Comparison of ENCODE assay signal across 26 mouse cellular contexts in the genomic region with DNA sequence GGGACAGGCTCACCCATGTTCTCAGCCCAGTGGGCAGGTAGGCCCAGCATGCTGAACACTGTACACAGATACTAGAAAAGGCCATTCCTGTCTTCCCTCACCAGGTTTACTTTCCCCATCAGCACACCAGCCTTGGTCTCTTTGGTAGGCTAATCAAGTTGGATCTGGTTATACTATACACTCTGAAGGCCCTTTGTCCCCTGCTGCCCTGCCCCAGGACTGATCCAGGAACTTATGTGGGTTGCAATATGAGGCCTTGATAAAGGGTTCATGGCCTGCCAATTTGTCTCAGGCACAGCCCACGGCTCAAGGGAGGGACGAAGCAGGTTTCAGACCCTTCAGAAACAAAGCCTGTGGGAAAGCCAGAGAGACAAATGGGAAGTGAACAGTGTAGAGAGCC. TPM values are rescaled to one million over a fixed set of nuclear protein-coding genes. Genes with fewer than 3 reads are reported as not detected.
"Had no signal": no experiment of that assay in that cellular context is flagged by ENCODE, and none has a peak within 500 bp of the region (broad histone marks: within the 10 kb centered on the region; RNA-seq: fewer than 3 reads in every experiment).

No protein-coding gene starts in this region.

- H3K36me3 ChIP-seq: midbrain, embryonic 10.5 days; midbrain, embryonic 12.5 days; neural tube, embryonic 13.5 days; neural tube, embryonic 15.5 days; stomach, embryonic 15.5 days had no signal

- H3K4me3 ChIP-seq: midbrain, embryonic 10.5 days; midbrain, embryonic 12.5 days; myocyte; neural tube, embryonic 13.5 days; neural tube, embryonic 15.5 days; stomach, embryonic 15.5 days had no signal

- ATAC-seq: midbrain, embryonic 16.5 days had no signal

- H3K27ac ChIP-seq: midbrain, embryonic 10.5 days; midbrain, embryonic 12.5 days; neural tube, embryonic 13.5 days; neural tube, embryonic 15.5 days; stomach, embryonic 15.5 days had no signal

- H3K9ac ChIP-seq: lung, embryonic 14.5 days; midbrain, embryonic 12.5 days; neural tube, embryonic 13.5 days; neural tube, embryonic 15.5 days; stomach, embryonic 15.5 days had no signal

- H3K4me2 ChIP-seq: lung, embryonic 14.5 days; midbrain, embryonic 12.5 days; neural tube, embryonic 13.5 days; neural tube, embryonic 15.5 days; stomach, embryonic 15.5 days had no signal

- H3K9me3 ChIP-seq: midbrain, embryonic 10.5 days; midbrain, embryonic 12.5 days; neural tube, embryonic 13.5 days; neural tube, embryonic 15.5 days; stomach, embryonic 15.5 days had no signal

- DNase-seq: lung, adult 18-20 months; lung, embryonic 14.5 days; lung, postnatal 10 days; lung, postnatal 4 days; midbrain, embryonic 14.5 days; retina, postnatal 1 day; right cerebral cortex, adult 18-20 months; right cerebral cortex, postnatal 25 days; right cerebral cortex, postnatal 4 days; thymus, adult 18-20 months; thymus, postnatal 14 days; thymus, postnatal 36 days had no signal

- H3K27me3 ChIP-seq: neural tube, embryonic 15.5 days; stomach, embryonic 15.5 days had no signal

RNA-seq across cellular contexts. Expression of a gene that starts 4.2 kb away (rescaled TPM):
- total RNA-seq: megakaryocyte, adult 5-6 weeks; megakaryocyte-erythroid progenitor cell, adult 5-6 weeks had no signal
- polyA plus RNA-seq: lung, embryonic 14.5 days had no signal

RNA-seq across cellular contexts. Expression of a gene that starts 18.1 kb away (rescaled TPM):
- total RNA-seq: megakaryocyte, adult 5-6 weeks; megakaryocyte-erythroid progenitor cell, adult 5-6 weeks had no signal
- polyA plus RNA-seq: liver, embryonic 16.5 days; lung, embryonic 14.5 days; lung, embryonic 16.5 days; midbrain, embryonic 10.5 days; midbrain, embryonic 12.5 days; midbrain, embryonic 14.5 days; midbrain, embryonic 16.5 days; myocyte; neural tube, embryonic 11.5 days; neural tube, embryonic 13.5 days; neural tube, embryonic 15.5 days; spleen, adult 2 months; stomach, embryonic 15.5 days; thymus, postnatal 0 days had no signal
